ENCODE assay signal across 25 mouse cellular contexts in genomic region chr1:82410548-82410947, GRCm38 (mm10).
DNase-seq lines count a peak whose midpoint lies in the region; ATAC-seq and TF ChIP-seq lines count a peak whose summit lies in the region.
"Had no signal": no experiment of that assay in that cellular context is flagged by ENCODE, and none has a peak within 500 bp of the region (broad histone marks: within the 10 kb centered on the region; RNA-seq: fewer than 3 reads in every experiment).

No protein-coding gene starts in this region.

- H3K27ac ChIP-seq in gastrocnemius, adult 2 months: peak overlapping the region; percentile 6; the same call in 1 of the 2 replicates
- no peak overlapping the region for H3K27ac ChIP-seq in intestine, embryonic 14.5 days (ENCODE audit: low read depth)
- H3K27ac ChIP-seq in intestine, embryonic 16.5 days (ENCODE audit: low read length): no peak overlapping the region
- H3K27ac ChIP-seq in kidney, postnatal 0 days: 0 out of 2 replicates have a peak overlapping the region, but pooled peaks have one; percentile 2
- H3K27ac ChIP-seq: forebrain, embryonic 13.5 days; heart, adult 2 months; heart, embryonic 13.5 days; hindbrain, embryonic 14.5 days; intestine, embryonic 15.5 days had no signal

- ATAC-seq in intestine, embryonic 14.5 days (replicated peaks; ENCODE audit: low FRiP score, low TSS enrichment, low read depth): no peak
- ATAC-seq in intestine, embryonic 16.5 days: no peak
- ATAC-seq in kidney, postnatal 0 days (replicated peaks; ENCODE audit: low FRiP score, low read depth): 0 out of 2 replicates have a peak, but pooled peaks have one; percentile 21
- ATAC-seq: forebrain, embryonic 13.5 days; intestine, embryonic 15.5 days; Patski had no signal

- 38% methylated on average over 3 of the region's 3 CpGs for WGBS in intestine, embryonic 14.5 days
- 73% methylated on average over 3 of the region's 3 CpGs for WGBS in intestine, embryonic 16.5 days
- WGBS in kidney, postnatal 0 days: 33% methylated on average over 3 of the region's 3 CpGs

- no peaks in the 10 kb centered on the region for H3K9me3 ChIP-seq in intestine, embryonic 14.5 days (ENCODE audit: control insufficient read depth, low read length)
- H3K9me3 ChIP-seq in intestine, embryonic 16.5 days (ENCODE audit: control insufficient read depth, low read length): no peaks in the 10 kb centered on the region
- no peaks in the 10 kb centered on the region for H3K9me3 ChIP-seq in kidney, postnatal 0 days (replicated peaks; ENCODE audit: low read length)
- H3K9me3 ChIP-seq: forebrain, embryonic 10.5 days; forebrain, embryonic 13.5 days; G1E; heart, embryonic 13.5 days; intestine, embryonic 15.5 days had no signal

- no peak overlapping the region for H3K4me2 ChIP-seq in intestine, embryonic 14.5 days (ENCODE audit: low read length)
- no peak overlapping the region for H3K4me2 ChIP-seq in intestine, embryonic 16.5 days (ENCODE audit: low read depth, low read length)
- no peak overlapping the region for H3K4me2 ChIP-seq in kidney, postnatal 0 days (ENCODE audit: low read length)
- H3K4me2 ChIP-seq: forebrain, embryonic 13.5 days; heart, embryonic 13.5 days; hindbrain, embryonic 14.5 days; intestine, embryonic 15.5 days had no signal

- peaks cover 6% of the 10 kb centered on the region; the same call in 1 of the 2 replicates for H3K4me1 ChIP-seq in intestine, embryonic 14.5 days (replicated peaks; ENCODE audit: control insufficient read depth, insufficient read depth, low read length)
- H3K4me1 ChIP-seq in intestine, embryonic 16.5 days (ENCODE audit: control insufficient read depth, insufficient read depth, low read length): no peaks in the 10 kb centered on the region
- H3K4me1 ChIP-seq in kidney, postnatal 0 days (replicated peaks; ENCODE audit: insufficient read depth, low read length): no peaks in the 10 kb centered on the region

- H3K9ac ChIP-seq in intestine, embryonic 14.5 days (ENCODE audit: low read length): no peak overlapping the region
- H3K9ac ChIP-seq in intestine, embryonic 16.5 days (ENCODE audit: low read depth, low read length): no peak overlapping the region
- H3K9ac ChIP-seq in kidney, postnatal 0 days (ENCODE audit: low read depth, low read length): no peak overlapping the region
- H3K9ac ChIP-seq: forebrain, embryonic 13.5 days; heart, embryonic 13.5 days; hindbrain, embryonic 14.5 days; intestine, embryonic 15.5 days had no signal

- DNase-seq in gastrocnemius, adult 2 months: no peak
- no peak for DNase-seq in gastrocnemius, postnatal 10 days
- DNase-seq in intestine, embryonic 14.5 days (ENCODE audit: low spot score): peak; percentile 35
- DNase-seq in kidney, postnatal 0 days (ENCODE audit: low spot score): peak; percentile 45
- no peak for DNase-seq in kidney, postnatal 14 days
- peak; percentile 62 for DNase-seq in mesoderm, embryonic 11.5 days (ENCODE audit: low read depth, low spot score)
- DNase-seq: adrenal gland, postnatal 10 days; adrenal gland, postnatal 36 days; B cell, adult 2 months; cerebellum, adult 18-20 months; cerebellum, adult 9-10 months; cerebellum, postnatal 14 days; gastrocnemius, postnatal 25 days; heart, adult 2 months; heart, postnatal 14 days; heart, postnatal 4 days had no signal

- no peak for TF ChIP-seq CTCF in gastrocnemius, adult 2 months (IDR thresholded peaks at IDR 0.05)
- TF ChIP-seq CTCF in kidney, postnatal 0 days (IDR thresholded peaks at IDR 0.05; ENCODE audit: low read depth): no peak

- no peaks in the 10 kb centered on the region for H3K27me3 ChIP-seq in intestine, embryonic 14.5 days (replicated peaks; ENCODE audit: control insufficient read depth, insufficient read depth, low read length)
- H3K27me3 ChIP-seq in intestine, embryonic 16.5 days (replicated peaks; ENCODE audit: control insufficient read depth, insufficient read depth, low read length): no peaks in the 10 kb centered on the region
- H3K27me3 ChIP-seq in kidney, postnatal 0 days (ENCODE audit: insufficient read depth, low read length): no peaks in the 10 kb centered on the region
- H3K27me3 ChIP-seq: CH12.LX; forebrain, embryonic 13.5 days; heart, embryonic 13.5 days; intestine, embryonic 15.5 days; Patski had no signal

- no peaks in the 10 kb centered on the region for H3K36me3 ChIP-seq in intestine, embryonic 14.5 days (ENCODE audit: control insufficient read depth, insufficient read depth, low read length)
- H3K36me3 ChIP-seq in intestine, embryonic 16.5 days (ENCODE audit: control insufficient read depth, insufficient read depth, low read length): no peaks in the 10 kb centered on the region
- H3K36me3 ChIP-seq in kidney, postnatal 0 days (ENCODE audit: insufficient read depth, low read length): no peaks in the 10 kb centered on the region
- H3K36me3 ChIP-seq: forebrain, embryonic 10.5 days; heart, embryonic 13.5 days; intestine, embryonic 15.5 days had no signal

- H3K4me3 ChIP-seq in gastrocnemius, adult 2 months: no peak overlapping the region
- no peak overlapping the region for H3K4me3 ChIP-seq in intestine, embryonic 14.5 days (ENCODE audit: low read depth, low read length)
- no peak overlapping the region for H3K4me3 ChIP-seq in intestine, embryonic 16.5 days (ENCODE audit: low read length)
- H3K4me3 ChIP-seq in kidney, postnatal 0 days (replicated peaks; ENCODE audit: low read depth, low read length): no peak overlapping the region
- H3K4me3 ChIP-seq: forebrain, embryonic 10.5 days; forebrain, embryonic 13.5 days; heart, adult 2 months; heart, embryonic 13.5 days; intestine, embryonic 15.5 days had no signal

- intact Hi-C loops in gastrocnemius, adult 2 months (cut with DNase I): no loop called here

Comparison
In these comparisons a context has a peak if more than half of its experiments do, and no peak if none do; other contexts are left out.
1. DNase-seq: peak in intestine, embryonic 14.5 days (single experiment), kidney, postnatal 0 days (single experiment) and mesoderm, embryonic 11.5 days (single experiment); none in gastrocnemius, adult 2 months (single experiment), gastrocnemius, postnatal 10 days (single experiment) and kidney, postnatal 14 days (single experiment).
2. H3K27ac ChIP-seq: peak in gastrocnemius, adult 2 months (single experiment) and kidney, postnatal 0 days (single experiment); none in intestine, embryonic 14.5 days (single experiment) and intestine, embryonic 16.5 days (single experiment).